ENCODE assay signal across 15 mouse cellular contexts in the genomic region with DNA sequence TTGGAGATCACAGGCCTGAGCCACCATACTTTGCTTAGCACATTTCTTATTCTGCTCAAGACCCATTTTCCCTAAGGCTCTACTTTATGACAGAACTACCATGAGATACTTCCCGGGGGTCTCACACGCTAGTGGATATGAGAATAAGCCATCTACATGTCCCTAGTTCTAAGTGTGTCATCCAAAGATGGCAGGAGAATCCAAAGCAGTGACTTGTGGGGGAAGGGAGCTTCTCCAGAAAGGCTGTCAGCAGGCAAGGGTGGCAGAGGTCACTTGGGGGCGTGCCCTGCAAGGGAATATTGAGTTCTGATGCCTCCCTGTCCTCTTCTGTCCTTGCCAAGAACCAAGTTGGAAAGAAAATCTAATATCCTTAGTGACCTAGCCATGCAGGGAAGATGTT.
"Had no signal": no experiment of that assay in that cellular context is flagged by ENCODE, and none has a peak within 500 bp of the region (broad histone marks: within the 10 kb centered on the region; RNA-seq: fewer than 3 reads in every experiment).

No protein-coding gene starts in this region.

- H3K9me3 ChIP-seq: neural tube, embryonic 15.5 days; stomach, embryonic 15.5 days had no signal

- H3K27me3 ChIP-seq: neural tube, embryonic 15.5 days; stomach, embryonic 15.5 days had no signal

- H3K9ac ChIP-seq: neural tube, embryonic 15.5 days; stomach, embryonic 15.5 days had no signal

- DNase-seq: retina, postnatal 1 day; right cerebral cortex, adult 18-20 months; right cerebral cortex, postnatal 14 days; right cerebral cortex, postnatal 25 days; right cerebral cortex, postnatal 4 days; spleen, adult 18-20 months; thymus, adult 18-20 months; thymus, adult 2 months; thymus, postnatal 14 days; thymus, postnatal 25 days; thymus, postnatal 36 days; thymus, postnatal 4 days had no signal

- H3K36me3 ChIP-seq: neural tube, embryonic 15.5 days; stomach, embryonic 15.5 days had no signal

- H3K4me2 ChIP-seq: neural tube, embryonic 15.5 days; stomach, embryonic 15.5 days had no signal

- H3K27ac ChIP-seq: neural tube, embryonic 15.5 days; stomach, embryonic 15.5 days; stomach, postnatal 0 days had no signal

- H3K4me3 ChIP-seq: neural tube, embryonic 15.5 days; stomach, embryonic 15.5 days had no signal
